Mouse (Mus musculus) neural tube, embryonic 12.5 days (tissue): Measurements from ENCODE around the gene Zfp747. TPM values are rescaled to one million over a fixed set of nuclear protein-coding genes. Genes with fewer than 3 reads are reported as not detected.
"Not testable (repeated sequence)": the region's sequence is repeated elsewhere in the genome, so short reads cannot be mapped to it uniquely, and the experiment has no call there.

Experiments used
- ATAC-seq: fragments of 200-750 bp; cut with Nextera tagmentation; 2 replicates; pipeline ENCODE4 v1.8.0; 2017; ENCODE audit warnings: low read depth, mild to moderate bottlenecking, moderate TSS enrichment, moderate library complexity; ENCODE audit not compliant: low FRiP score
- H3K27ac ChIP-seq: fragments of 300-500 bp; sonication (generic); 2 replicates; pipeline ENCODE4 v1.5.1; 2016
- H3K27me3 ChIP-seq: fragments of 300-500 bp; sonication (generic); replicated peaks from 2 replicates; pipeline ENCODE4 v1.6.1; 2016; ENCODE audit warnings: mild to moderate bottlenecking
- H3K36me3 ChIP-seq: fragments of 300-500 bp; sonication (generic); 2 replicates; pipeline ENCODE4 v1.6.1; 2016; ENCODE audit warnings: mild to moderate bottlenecking
- H3K4me1 ChIP-seq: fragments of 300-500 bp; sonication (generic); 2 replicates; pipeline ENCODE4 v1.6.1; 2016
- H3K4me2 ChIP-seq: fragments of 300-500 bp; sonication (generic); replicated peaks from 2 replicates; pipeline ENCODE4 v1.6.1; 2016; ENCODE audit warnings: mild to moderate bottlenecking
- H3K4me3 ChIP-seq: fragments of 300-500 bp; sonication (generic); 2 replicates; pipeline ENCODE4 v1.5.1; 2016
- H3K9ac ChIP-seq: fragments of 300-500 bp; sonication (generic); 2 replicates; pipeline ENCODE4 v1.6.1; 2016; ENCODE audit warnings: mild to moderate bottlenecking
- H3K9me3 ChIP-seq: fragments of 300-500 bp; sonication (generic); 2 replicates; pipeline ENCODE4 v1.6.1; 2016; ENCODE audit warnings: mild to moderate bottlenecking
- WGBS: fragments of 180-500 bp; shearing (Covaris S2); methylation state at CpG from one replicate; pipeline ENCODE4 v1.1.7; 2016; 5-methylcytosine and 5-hydroxymethylcytosine counted together
- polyA plus RNA-seq: library from polyadenylated mRNA; unstranded; fragments of >200 nt; fragmentation: Nextera tagmentation; extraction: Ambion mirVana; gene quantifications from 2 replicates; pipeline ENCODE4 v1.2.1, GENCODE M21; 2016

Gene Zfp747
- polyA plus RNA-seq: 7.2 and 8.3 TPM in 2 replicates

GRCm38 (mm10) chr7:127375271-127376245, at the start of gene Zfp747:
Gene Zfp747, minus strand, starts transcription at chr7:127376050.
- Histone ChIP-seq H3K4me2 (peak within 1 kb of the TSS; percentile 80), H3K36me3 (peaks cover 15% of the 10 kb centered on the region), H3K4me3 (peak within 1 kb of the TSS; percentile 59), H3K9ac (peak within 1 kb of the TSS; percentile 70)
- peak; percentile 89 for ATAC-seq
- H3K4me1 ChIP-seq, H3K27me3 ChIP-seq, H3K27ac ChIP-seq, H3K9me3 ChIP-seq: not testable (repeated sequence)
- 3% methylated on average over 49 of the region's 49 CpGs for WGBS

GRCm38 (mm10) chr7:127425291-127425690, 49.4 kb upstream of the Zfp747 start:
- WGBS: 89% methylated on average over 3 of the region's 3 CpGs
- H3K4me1 ChIP-seq: peaks cover 11% of the 10 kb centered on the region; the same call in 1 of the 2 replicates
- no peak overlapping the region for H3K4me3 ChIP-seq
- no peak overlapping the region for H3K9ac ChIP-seq
- ATAC-seq: no peak
- no peak overlapping the region for H3K27ac ChIP-seq
- H3K9me3 ChIP-seq: no peaks in the 10 kb centered on the region
- H3K36me3 ChIP-seq: no peaks in the 10 kb centered on the region
- H3K4me2 ChIP-seq: no peak overlapping the region
- peaks cover 8% of the 10 kb centered on the region; the same call in 1 of the 2 replicates for H3K27me3 ChIP-seq

- H3K4me3 ChIP-seq: peak overlapping the region; percentile 81
- WGBS: 1% methylated on average over 15 of the region's 15 CpGs
- peaks cover 7% of the 10 kb centered on the region for H3K36me3 ChIP-seq
- peaks cover 11% of the 10 kb centered on the region; the same call in 1 of the 2 replicates for H3K4me1 ChIP-seq
- H3K4me2 ChIP-seq: peak overlapping the region; percentile 96
- H3K27me3 ChIP-seq: peaks cover 8% of the 10 kb centered on the region; the same call in 1 of the 2 replicates
- H3K27ac ChIP-seq: no peak overlapping the region
- H3K9ac ChIP-seq: peak overlapping the region; percentile 89; the same call in 1 of the 2 replicates
- H3K9me3 ChIP-seq: no peaks in the 10 kb centered on the region
- peak; percentile 72 for ATAC-seq
Measured at GRCm38 (mm10) chr7:127422247-127422646, 46.4 kb upstream of the Zfp747 start.

- peak within 1 kb of the TSS; percentile 96 for H3K4me2 ChIP-seq
- H3K9me3 ChIP-seq: no peaks in the 10 kb centered on the region
- 2% methylated on average over 48 of the region's 48 CpGs for WGBS
- H3K36me3 ChIP-seq: peaks cover 7% of the 10 kb centered on the region
- 0 out of 2 replicates have a peak within 1 kb of the TSS, but pooled peaks have one; percentile 28 for H3K27ac ChIP-seq
- H3K4me1 ChIP-seq: peaks cover 11% of the 10 kb centered on the region; the same call in 1 of the 2 replicates
- peak within 1 kb of the TSS; percentile 81 for H3K4me3 ChIP-seq
- H3K9ac ChIP-seq: peak within 1 kb of the TSS; percentile 89
- peaks cover 8% of the 10 kb centered on the region; the same call in 1 of the 2 replicates for H3K27me3 ChIP-seq
- ATAC-seq: peak; percentile 95
Measured at GRCm38 (mm10) chr7:127421388-127422191, 45.7 kb upstream of the Zfp747 start, which contains the start of gene Zfp688. Gene Zfp688, minus strand, starts transcription at chr7:127422068.

- no peaks in the 10 kb centered on the region for H3K9me3 ChIP-seq
- no peaks in the 10 kb centered on the region for H3K4me1 ChIP-seq
- no peaks in the 10 kb centered on the region for H3K36me3 ChIP-seq
- H3K4me3 ChIP-seq: no peak overlapping the region
- no peak overlapping the region for H3K9ac ChIP-seq
- no peak overlapping the region for H3K4me2 ChIP-seq
- no peak overlapping the region for H3K27ac ChIP-seq
- WGBS: 73% methylated on average over 2 of the region's 2 CpGs
- no peaks in the 10 kb centered on the region for H3K27me3 ChIP-seq
- no peak for ATAC-seq
Measured at GRCm38 (mm10) chr7:127411418-127411817, 35.6 kb upstream of the Zfp747 start.

GRCm38 (mm10) chr7:127406002-127406987, 30.4 kb upstream of the Zfp747 start, which contains the start of gene Zfp764:
Gene Zfp764, minus strand, starts transcription at chr7:127406822.
- not testable (repeated sequence) for H3K27ac ChIP-seq, H3K36me3 ChIP-seq, H3K9me3 ChIP-seq, H3K4me1 ChIP-seq, H3K27me3 ChIP-seq
- Histone ChIP-seq H3K4me3 (peak within 1 kb of the TSS; percentile 46), H3K4me2 (peak within 1 kb of the TSS; percentile 92), H3K9ac (peak within 1 kb of the TSS; percentile 76)
- peak; percentile 91 for ATAC-seq
- 7% methylated on average over 40 of the region's 40 CpGs for WGBS

- 95% methylated on average over 6 of the region's 6 CpGs for WGBS
- not testable (repeated sequence) for H3K9ac ChIP-seq, H3K27me3 ChIP-seq, H3K4me1 ChIP-seq, H3K4me2 ChIP-seq, H3K9me3 ChIP-seq, ATAC-seq, H3K4me3 ChIP-seq, H3K27ac ChIP-seq, H3K36me3 ChIP-seq
Measured at GRCm38 (mm10) chr7:127404101-127404500, 28.3 kb upstream of the Zfp747 start.

GRCm38 (mm10) chr7:127402980-127403379, 27.1 kb upstream of the Zfp747 start:
- WGBS: 43% methylated on average over 2 of the region's 2 CpGs
- no peak for ATAC-seq
- no peaks in the 10 kb centered on the region for H3K27me3 ChIP-seq
- no peaks in the 10 kb centered on the region for H3K9me3 ChIP-seq
- no peaks in the 10 kb centered on the region for H3K4me1 ChIP-seq
- no peak overlapping the region for H3K9ac ChIP-seq
- no peak overlapping the region for H3K4me3 ChIP-seq
- H3K36me3 ChIP-seq: peaks cover 5% of the 10 kb centered on the region; the same call in 1 of the 2 replicates
- H3K27ac ChIP-seq: no peak overlapping the region
- H3K4me2 ChIP-seq: no peak overlapping the region

GRCm38 (mm10) chr7:127400355-127400754, 24.5 kb upstream of the Zfp747 start:
- 68% methylated on average over 3 of the region's 3 CpGs for WGBS

GRCm38 (mm10) chr7:127393944-127394333, 18.1 kb upstream of the Zfp747 start:
- no peak for ATAC-seq
- 28% methylated on average over 7 of the region's 7 CpGs for WGBS

More at GRCm38 (mm10) chr7:127400355-127400754, 24.5 kb upstream of the Zfp747 start:
- Histone ChIP-seq H3K9me3 (no peaks in the 10 kb centered on the region), H3K27me3 (no peaks in the 10 kb centered on the region), H3K4me3 (no peak overlapping the region), H3K36me3 (peaks cover 5% of the 10 kb centered on the region; the same call in 1 of the 2 replicates), H3K4me1 (no peaks in the 10 kb centered on the region), H3K4me2 (no peak overlapping the region), H3K27ac (no peak overlapping the region), H3K9ac (no peak overlapping the region)
- no peak for ATAC-seq

More at GRCm38 (mm10) chr7:127393944-127394333, 18.1 kb upstream of the Zfp747 start:
- H3K27ac ChIP-seq: no peak overlapping the region
- peak overlapping the region; percentile 57 for H3K4me3 ChIP-seq
- H3K27me3 ChIP-seq: no peaks in the 10 kb centered on the region
- H3K4me1 ChIP-seq: peaks cover 13% of the 10 kb centered on the region
- peaks cover 10% of the 10 kb centered on the region; the same call in 1 of the 2 replicates for H3K36me3 ChIP-seq
- peak overlapping the region; percentile 42; the same call in 1 of the 2 replicates for H3K9ac ChIP-seq
- H3K4me2 ChIP-seq: peak overlapping the region; percentile 85
- H3K9me3 ChIP-seq: no peaks in the 10 kb centered on the region
